Mouse (Mus musculus) bone marrow macrophage, adult 2 months (primary cell): ENCODE data around the gene Gm20431. TPM values are rescaled to one million over a fixed set of nuclear protein-coding genes. Genes with fewer than 3 reads are reported as not detected.
"Not testable (repeated sequence)": the region's sequence is repeated elsewhere in the genome, so short reads cannot be mapped to it uniquely, and the experiment has no call there.

Experiments
- H3K27ac ChIP-seq: 2 replicates; pipeline ENCODE4 v1.5.1; 2012; ENCODE audit warnings: low read depth, low read length; ENCODE audit not compliant: insufficient read depth
- H3K4me1 ChIP-seq: 2 replicates; pipeline ENCODE4 v1.6.1; 2012; ENCODE audit warnings: low read length; ENCODE audit not compliant: control insufficient read depth, insufficient read depth
- H3K4me3 ChIP-seq: 2 replicates; pipeline ENCODE4 v1.5.1; 2012; ENCODE audit warnings: mild to moderate bottlenecking, low read length, moderate library complexity; ENCODE audit not compliant: insufficient read depth
- CTCF ChIP-seq: IDR thresholded peaks from 2 replicates; pipeline ENCODE4 v1.5.1; 2012; ENCODE audit warnings: low read depth, mild to moderate bottlenecking, low read length, moderate library complexity
- POLR2A ChIP-seq: IDR thresholded peaks from 2 replicates; pipeline ENCODE4 v1.6.1; 2012; ENCODE audit warnings: mild to moderate bottlenecking, low read depth, low read length, borderline replicate concordance
- polyA plus RNA-seq: library from polyadenylated mRNA; stranded (reverse); fragments of >200 nt; gene quantifications from 2 replicates; pipeline ENCODE4 v1.2.4, GENCODE M21; 2012; ENCODE audit not compliant: missing spikeins, insufficient read depth, insufficient read length

Gm20431 gene
- polyA plus RNA-seq, 1 experiment: 13.5 TPM

DNA sequence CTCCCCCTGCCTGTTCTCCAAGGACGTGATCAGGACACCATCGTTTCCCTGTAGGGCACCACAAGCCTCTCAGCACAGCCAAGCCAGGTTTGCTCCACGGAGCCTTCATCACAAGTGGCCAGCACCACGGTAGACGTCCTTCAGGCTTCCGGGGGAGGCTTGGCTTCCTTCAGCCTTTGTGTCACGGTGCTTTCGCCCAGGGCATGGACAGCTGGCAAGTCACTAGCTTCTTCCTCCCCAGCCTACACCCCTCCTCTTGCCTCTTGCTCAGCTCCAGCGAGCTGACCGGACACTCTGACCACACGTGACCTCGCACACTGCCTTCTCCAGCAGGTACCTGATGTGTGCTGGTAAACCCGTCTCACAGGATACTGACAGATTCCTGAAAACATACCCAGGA, 38.9 kb downstream of the Gm20431 start:
- H3K4me1 ChIP-seq: peaks cover 22% of the 10 kb centered on the region
- H3K27ac ChIP-seq: no peak overlapping the region
- H3K4me3 ChIP-seq: no peak overlapping the region

DNA sequence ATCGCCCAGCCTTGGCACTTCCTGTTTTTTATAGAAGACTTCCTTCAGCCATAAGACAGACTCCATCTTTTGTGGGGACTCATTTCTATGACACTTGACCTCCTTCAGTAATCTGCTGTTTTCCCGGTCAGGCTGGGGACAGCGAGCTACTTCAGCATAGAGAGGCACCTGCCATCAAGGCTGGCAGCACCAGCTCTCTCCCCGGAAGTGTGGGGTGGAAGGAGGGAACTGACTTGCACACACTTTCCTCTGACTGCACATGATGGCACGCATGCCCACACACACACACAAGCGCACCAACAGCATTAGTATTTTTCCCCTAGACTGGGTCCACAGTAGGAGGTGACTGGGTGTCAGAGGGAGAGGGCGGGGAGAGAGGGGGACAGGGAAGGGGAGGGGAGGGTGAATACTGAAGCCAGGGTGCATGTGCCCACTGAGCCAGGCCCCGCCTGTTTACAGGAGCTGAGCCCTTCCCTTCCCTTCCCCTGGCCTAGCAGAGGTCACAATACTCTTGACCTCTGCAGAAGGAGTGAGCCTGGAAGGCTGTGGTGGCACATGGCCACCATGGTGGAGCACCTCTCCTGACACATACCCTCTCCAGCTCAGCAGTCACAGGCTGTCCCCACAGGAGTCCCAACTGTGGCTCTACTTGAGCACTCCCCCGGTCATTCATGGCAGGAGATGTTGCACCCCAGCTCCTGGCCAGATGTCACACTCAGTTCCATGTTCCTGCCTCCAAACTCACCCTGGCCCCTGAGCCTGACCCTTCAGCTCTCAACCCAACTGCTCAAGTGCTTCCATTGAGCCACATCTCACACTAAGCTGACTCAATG, 39.8 kb downstream of the Gm20431 start:
- Histone ChIP-seq H3K27ac (no peak overlapping the region), H3K4me3 (no peak overlapping the region)

More for the DNA sequence above, 38.9 kb downstream of the Gm20431 start:
- TF ChIP-seq POLR2A: no peak
- TF ChIP-seq CTCF: no peak

DNA sequence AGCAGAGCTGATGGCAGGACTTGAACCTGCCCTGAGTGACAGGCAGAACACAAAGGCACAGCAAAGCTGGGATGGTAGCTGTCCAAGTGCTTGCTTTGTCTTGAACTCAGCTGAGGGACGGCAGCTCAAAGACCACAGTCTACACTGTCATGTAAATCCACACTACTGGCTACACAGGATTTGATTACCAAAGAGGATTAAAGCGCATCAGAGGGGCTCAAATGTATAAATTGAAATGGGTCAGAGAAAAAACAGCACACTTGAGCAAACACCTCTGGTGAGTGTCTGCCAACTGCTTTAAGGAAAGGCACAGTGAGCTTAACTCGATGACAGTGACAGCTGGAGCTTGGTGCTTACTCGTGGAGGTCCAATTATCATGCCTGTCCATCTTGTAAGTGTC, 43.8 kb downstream of the Gm20431 start:
- H3K27ac ChIP-seq: no peak overlapping the region
- H3K4me3 ChIP-seq: no peak overlapping the region
- no peak for TF ChIP-seq CTCF
- no peak for TF ChIP-seq POLR2A
- H3K4me1 ChIP-seq: peaks cover 16% of the 10 kb centered on the region

More for the DNA sequence above, 39.8 kb downstream of the Gm20431 start:
- no peak for TF ChIP-seq CTCF
- no peak for TF ChIP-seq POLR2A
- peaks cover 20% of the 10 kb centered on the region for H3K4me1 ChIP-seq

DNA sequence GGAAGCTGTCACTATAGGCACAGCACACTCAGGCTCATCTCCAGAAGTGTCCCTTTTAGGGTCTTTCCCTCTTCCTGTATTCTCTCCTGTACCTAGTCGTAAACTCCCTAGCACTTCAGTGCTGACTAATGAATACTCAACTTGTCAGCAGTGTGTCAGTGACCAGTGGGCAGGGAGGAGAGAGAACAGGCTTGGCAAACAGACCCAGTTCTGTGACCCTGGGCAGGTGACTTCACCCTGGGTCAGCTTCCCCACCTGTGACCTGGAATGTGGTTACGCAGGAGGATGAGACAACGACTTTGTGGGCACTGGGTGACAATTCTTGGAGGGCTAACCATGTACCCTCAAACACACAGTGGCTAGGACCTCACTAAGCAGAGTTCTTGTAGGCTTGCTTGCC, 44.3 kb downstream of the Gm20431 start:
- TF ChIP-seq CTCF (no peak), POLR2A (no peak)
- Histone ChIP-seq H3K4me1 (peaks cover 12% of the 10 kb centered on the region), H3K27ac (no peak overlapping the region), H3K4me3 (no peak overlapping the region)

DNA sequence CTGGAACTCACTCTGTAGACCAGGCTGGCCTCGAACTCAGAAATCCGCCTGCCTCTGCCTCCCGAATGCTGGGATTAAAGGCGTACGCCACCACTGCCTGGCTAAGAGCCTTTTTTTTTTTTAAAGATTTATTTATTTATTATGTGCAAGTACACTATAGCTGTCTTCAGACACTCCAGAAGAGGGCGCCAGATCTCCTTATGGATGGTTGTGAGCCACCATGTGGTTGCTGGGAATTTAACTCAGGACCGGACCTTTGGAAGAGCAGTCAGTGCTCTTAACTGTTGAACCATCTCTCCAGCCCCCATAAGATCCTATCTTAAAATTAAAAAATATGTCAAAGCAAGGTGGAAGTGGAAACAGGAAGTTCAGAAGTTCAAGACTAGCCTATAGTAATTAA, 48.0 kb downstream of the Gm20431 start:
- H3K4me3 ChIP-seq, H3K4me1 ChIP-seq: not testable (repeated sequence)

DNA sequence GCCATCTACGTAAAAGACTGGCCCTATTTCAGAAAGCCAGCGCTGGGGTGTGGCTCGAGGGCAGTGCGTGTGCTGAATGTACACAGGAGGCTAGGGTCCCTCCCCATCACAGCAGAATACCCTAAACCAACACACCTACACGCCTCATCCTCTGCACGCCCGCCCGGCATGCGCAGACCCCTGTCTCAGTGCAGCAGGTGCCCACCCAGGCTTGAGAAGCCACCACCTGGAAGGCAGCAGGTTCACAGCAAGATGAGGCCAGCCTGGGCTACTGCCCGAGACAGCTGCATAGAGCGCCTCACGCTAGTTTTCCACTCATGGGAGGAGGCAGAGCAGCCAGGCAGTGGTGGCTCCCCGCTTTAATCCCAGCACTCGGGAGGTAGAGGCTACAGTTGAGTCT, 49.2 kb downstream of the Gm20431 start:
- no peak overlapping the region for H3K27ac ChIP-seq

More for the DNA sequence above, 48.0 kb downstream of the Gm20431 start:
- H3K27ac ChIP-seq: not testable (repeated sequence)

DNA sequence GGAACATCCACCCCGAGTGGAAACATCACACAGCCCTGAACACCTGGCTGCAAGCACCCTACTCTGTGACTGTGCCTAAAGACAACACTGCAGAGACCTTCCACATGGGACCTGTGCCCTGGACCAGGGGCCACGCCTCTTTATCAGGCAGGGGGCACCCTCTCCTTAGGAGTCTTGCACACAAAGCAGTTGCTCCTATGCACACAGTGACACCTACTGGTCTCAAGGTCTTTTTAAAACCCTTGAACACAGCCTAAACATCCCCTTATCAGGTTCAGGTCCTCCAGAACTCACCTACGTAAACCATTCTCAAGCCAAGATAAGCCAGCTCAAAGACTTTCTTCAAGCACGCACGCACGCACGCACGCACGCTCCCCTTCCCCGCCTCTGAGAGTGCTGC, 50.0 kb downstream of the Gm20431 start:
- H3K27ac ChIP-seq: no peak overlapping the region

More for the DNA sequence above, 49.2 kb downstream of the Gm20431 start:
- Histone ChIP-seq H3K4me3 (no peak overlapping the region), H3K4me1 (0 out of 2 replicates have a peak, but pooled peaks cover under 1% of the 10 kb centered on the region)
- no peak for TF ChIP-seq POLR2A
- TF ChIP-seq CTCF: no peak

DNA sequence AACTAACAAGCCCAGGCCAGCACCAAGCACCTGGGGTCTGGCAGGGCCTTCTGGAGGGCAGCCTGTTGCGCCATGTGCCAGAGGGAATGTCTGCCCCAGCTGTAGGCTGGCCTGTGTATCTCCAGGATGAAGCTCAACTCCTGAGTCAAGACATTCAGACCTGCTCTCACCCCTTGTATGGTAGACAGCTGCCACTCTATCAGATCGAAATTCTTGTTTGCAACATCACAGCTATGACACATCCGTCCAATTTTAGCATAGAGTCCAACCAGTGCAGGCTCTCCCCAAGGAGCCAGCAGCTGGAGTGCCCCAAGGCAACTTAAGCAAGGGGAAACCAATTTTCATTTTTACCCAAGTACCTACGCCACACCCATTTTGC, 54.6 kb downstream of the Gm20431 start:
- 0 out of 2 replicates have a peak, but pooled peaks cover 3% of the 10 kb centered on the region for H3K4me1 ChIP-seq
- H3K4me3 ChIP-seq: no peak overlapping the region
- no peak overlapping the region for H3K27ac ChIP-seq
- TF ChIP-seq CTCF: no peak
- TF ChIP-seq POLR2A: no peak

More for the DNA sequence above, 50.0 kb downstream of the Gm20431 start:
- Histone ChIP-seq H3K4me1 (0 out of 2 replicates have a peak, but pooled peaks cover 3% of the 10 kb centered on the region), H3K4me3 (no peak overlapping the region)
- TF ChIP-seq POLR2A: no peak
- TF ChIP-seq CTCF: no peak

DNA sequence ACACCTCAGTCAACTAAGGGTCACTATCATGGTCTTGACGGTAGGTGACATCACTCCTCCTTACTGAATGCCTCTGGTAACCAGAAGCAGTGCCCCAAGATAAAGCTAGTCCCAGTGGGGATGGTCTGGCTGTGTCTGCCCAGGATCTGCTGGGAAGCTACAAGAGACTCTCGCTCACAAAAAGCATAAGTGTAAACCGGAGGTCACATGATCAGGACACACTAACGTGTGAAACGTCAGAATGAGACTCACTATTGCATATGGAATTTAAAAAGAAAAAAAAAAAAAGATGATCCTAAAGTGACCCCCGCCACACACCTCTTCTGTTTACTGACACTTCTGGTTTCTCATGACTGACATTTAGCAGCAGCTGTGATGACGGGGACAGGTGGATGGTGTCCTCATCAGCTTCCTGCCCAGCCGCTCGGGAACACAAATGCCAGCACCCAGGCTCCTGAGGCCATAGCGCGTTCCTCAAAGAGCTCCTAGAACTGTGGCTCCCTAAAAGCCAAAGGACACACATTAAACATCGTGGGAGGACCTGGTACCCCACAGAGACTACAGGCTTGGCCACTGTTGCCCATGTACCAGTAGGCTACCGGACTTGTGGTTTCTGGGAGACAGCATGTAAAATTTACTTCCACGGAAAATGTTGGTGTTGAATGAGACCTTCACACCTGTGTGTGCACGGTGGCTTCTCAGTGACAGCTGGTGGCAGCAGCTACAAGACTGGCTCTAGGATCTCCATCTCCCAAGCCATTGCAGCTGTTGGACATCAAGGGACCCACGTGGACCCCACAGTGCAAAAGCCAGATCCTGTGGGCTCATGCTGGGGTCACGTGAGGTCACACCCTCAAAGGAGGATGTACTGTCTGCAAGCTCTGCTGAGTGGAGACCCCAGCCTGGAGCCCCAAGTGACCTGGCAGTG, 55.2 kb downstream of the Gm20431 start:
- no peak for TF ChIP-seq CTCF
- no peak for TF ChIP-seq POLR2A
- H3K4me1 ChIP-seq: 0 out of 2 replicates have a peak, but pooled peaks cover 3% of the 10 kb centered on the region
- H3K4me3 ChIP-seq: no peak overlapping the region
- no peak overlapping the region for H3K27ac ChIP-seq

DNA sequence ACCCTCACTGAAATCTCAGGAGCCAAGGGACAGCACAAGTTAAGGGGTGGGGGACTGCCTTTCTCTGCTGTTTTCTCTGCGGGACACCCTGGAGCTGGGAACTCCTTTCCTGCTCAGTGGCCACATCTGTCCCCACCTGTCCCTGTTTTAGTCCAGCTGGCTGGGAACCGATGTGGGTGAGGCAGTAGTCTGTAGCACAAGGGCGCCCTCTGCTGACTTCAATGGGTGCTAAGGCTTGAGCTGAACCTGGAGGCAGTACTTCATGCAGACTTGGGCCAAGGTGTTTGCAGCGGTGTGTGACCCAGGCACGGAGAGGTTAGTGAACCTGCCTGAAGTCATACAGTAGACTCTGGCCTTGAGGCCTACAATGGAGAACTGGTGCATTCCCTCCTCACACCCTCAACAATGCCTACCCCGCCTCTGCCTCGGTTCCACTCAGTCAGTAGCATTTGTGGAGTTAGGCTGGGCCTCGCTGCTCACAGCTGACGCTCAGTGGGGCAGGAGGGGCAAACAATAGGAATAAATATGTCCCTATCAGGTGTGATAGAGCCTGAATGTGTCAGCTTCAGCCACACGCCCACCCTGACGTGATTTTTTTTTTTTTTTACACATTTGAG, 56.0 kb downstream of the Gm20431 start:
- TF ChIP-seq CTCF: peak; percentile 89
- TF ChIP-seq POLR2A: no peak
- Histone ChIP-seq H3K4me1 (0 out of 2 replicates have a peak, but pooled peaks cover 3% of the 10 kb centered on the region), H3K27ac (no peak overlapping the region), H3K4me3 (no peak overlapping the region)
